Mouse (Mus musculus) cerebellum, adult (tissue): ENCODE data around the gene Cul4a.

Experiments used
- ATAC-seq: cut with Nextera tagmentation; 2 replicates; pipeline ENCODE4 v1.9.2; 2017; ENCODE audit warnings: mild to moderate bottlenecking, moderate library complexity, mixed read lengths; ENCODE audit not compliant: insufficient number of reproducible peaks, low FRiP score, low TSS enrichment

The Cul4a gene

GRCm38 (mm10) chr8:13177173-13177852, 71.9 kb downstream of the Cul4a start:
- ATAC-seq: no peak

- ATAC-seq: no peak
Observed at GRCm38 (mm10) chr8:13178137-13178536, 72.7 kb downstream of the Cul4a start.

- no peak for ATAC-seq
Observed at GRCm38 (mm10) chr8:13179482-13179881, 74.1 kb downstream of the Cul4a start.

GRCm38 (mm10) chr8:13179948-13180347, 74.5 kb downstream of the Cul4a start:
- no peak for ATAC-seq

- ATAC-seq: no peak
Observed at GRCm38 (mm10) chr8:13180408-13180807, 75.0 kb downstream of the Cul4a start.

- ATAC-seq: no peak
Observed at GRCm38 (mm10) chr8:13180911-13181690, 75.7 kb downstream of the Cul4a start.

- ATAC-seq: no peak
Observed at GRCm38 (mm10) chr8:13181691-13181976, 76.2 kb downstream of the Cul4a start.

- ATAC-seq: no peak
Observed at GRCm38 (mm10) chr8:13186819-13187218, 81.4 kb downstream of the Cul4a start.

- no peak for ATAC-seq
Observed at GRCm38 (mm10) chr8:13187229-13187628, 81.8 kb downstream of the Cul4a start.

GRCm38 (mm10) chr8:13187638-13188037, 82.2 kb downstream of the Cul4a start:
- ATAC-seq: no peak

- no peak for ATAC-seq
Observed at GRCm38 (mm10) chr8:13188052-13188555, 82.7 kb downstream of the Cul4a start.

GRCm38 (mm10) chr8:13188857-13189256, 83.4 kb downstream of the Cul4a start:
- no peak for ATAC-seq

GRCm38 (mm10) chr8:13190235-13190634, 84.8 kb downstream of the Cul4a start:
- ATAC-seq: no peak

- ATAC-seq: no peak
Observed at GRCm38 (mm10) chr8:13194818-13195217, 89.4 kb downstream of the Cul4a start.

GRCm38 (mm10) chr8:13197493-13197892, 92.1 kb downstream of the Cul4a start:
- no peak for ATAC-seq
